Mouse (Mus musculus): ENCODE measurements around the gene Nck1.

DNA sequence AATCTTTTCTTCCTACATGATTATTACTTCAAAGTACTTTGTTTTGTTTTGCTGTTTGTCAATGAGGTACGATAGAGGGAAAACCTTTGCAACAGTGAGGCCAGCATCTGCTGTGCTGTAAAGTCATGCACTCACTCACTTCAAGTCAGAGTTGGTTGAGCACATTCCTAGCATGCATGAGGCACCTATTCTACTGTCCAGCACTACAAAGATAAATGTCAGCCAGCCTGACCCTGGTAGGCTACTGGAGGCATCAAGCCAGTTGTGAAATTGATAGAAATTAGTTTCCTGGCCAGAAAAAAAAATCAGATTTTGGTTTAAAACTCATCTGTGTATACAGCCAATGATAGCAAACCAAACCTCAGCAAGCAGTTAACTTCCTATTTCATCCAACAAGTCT is 54.5 kb downstream of the Nck1 start:
- TF ChIP-seq CTCF (IDR thresholded peaks at IDR 0.05; ENCODE audit: low read depth) (no peak), EP300 (IDR thresholded peaks at IDR 0.05; ENCODE audit: low read depth) (no peak)
